Mouse (Mus musculus) brain, embryonic 14.5 days (tissue): ENCODE measurements around the gene Trpm3.

Experiments
- CTCF ChIP-seq: fragments of 200-500 bp; IDR thresholded peaks from 2 replicates; pipeline ENCODE4 v1.5.1; 2012; ENCODE audit warnings: inconsistent platforms, mild to moderate bottlenecking, moderate library complexity, borderline replicate concordance; ENCODE audit not compliant: insufficient read depth, insufficient read length; ENCODE audit errors: extremely low read depth
- POLR2A ChIP-seq: fragments of 200-500 bp; IDR thresholded peaks from 2 replicates; pipeline ENCODE4 v1.6.1; 2012; ENCODE audit warnings: mild to moderate bottlenecking, inconsistent platforms, borderline replicate concordance; ENCODE audit not compliant: poor library complexity, insufficient read depth, insufficient read length, severe bottlenecking; ENCODE audit errors: extremely low read depth

GRCm38 (mm10) chr19:22917345-22917735 is 778.5 kb downstream of the Trpm3 start:
- TF ChIP-seq POLR2A, result no peak
- no peak for TF ChIP-seq CTCF
